Mouse (Mus musculus): ENCODE results near the gene Pnpla2. TPM values are rescaled to one million over a fixed set of nuclear protein-coding genes. Genes with fewer than 3 reads are reported as not detected.

Pnpla2 gene
- polyA plus RNA-seq, 1 experiment from 2014 or later, result 17.6 TPM

DNA sequence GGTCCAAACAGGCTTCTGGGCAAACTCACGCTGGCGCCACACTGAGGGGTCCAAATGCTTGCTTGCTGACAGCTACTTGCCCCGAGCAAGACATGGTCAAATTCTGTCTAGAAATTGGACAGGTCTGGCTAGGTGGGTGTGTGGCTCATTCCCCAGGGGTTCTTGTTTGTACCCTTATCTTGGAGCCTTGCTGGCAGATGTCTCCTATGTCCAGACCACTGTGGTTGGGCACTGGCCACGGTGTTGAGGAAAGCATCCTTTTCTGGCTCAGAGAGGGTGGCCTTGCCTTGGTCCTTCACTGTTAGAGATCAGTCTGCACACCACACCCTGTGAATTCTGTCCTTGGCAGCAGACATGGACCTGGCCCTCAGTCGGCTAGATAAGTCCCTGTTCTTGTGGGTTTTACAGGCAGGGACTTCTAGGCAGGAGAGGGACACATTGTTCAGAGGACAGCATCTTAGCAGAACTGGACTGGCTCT lies 23.3 kb downstream of the Pnpla2 start:
- no peak overlapping the region for H3K4me2 ChIP-seq (ENCODE audit: low read depth)

DNA sequence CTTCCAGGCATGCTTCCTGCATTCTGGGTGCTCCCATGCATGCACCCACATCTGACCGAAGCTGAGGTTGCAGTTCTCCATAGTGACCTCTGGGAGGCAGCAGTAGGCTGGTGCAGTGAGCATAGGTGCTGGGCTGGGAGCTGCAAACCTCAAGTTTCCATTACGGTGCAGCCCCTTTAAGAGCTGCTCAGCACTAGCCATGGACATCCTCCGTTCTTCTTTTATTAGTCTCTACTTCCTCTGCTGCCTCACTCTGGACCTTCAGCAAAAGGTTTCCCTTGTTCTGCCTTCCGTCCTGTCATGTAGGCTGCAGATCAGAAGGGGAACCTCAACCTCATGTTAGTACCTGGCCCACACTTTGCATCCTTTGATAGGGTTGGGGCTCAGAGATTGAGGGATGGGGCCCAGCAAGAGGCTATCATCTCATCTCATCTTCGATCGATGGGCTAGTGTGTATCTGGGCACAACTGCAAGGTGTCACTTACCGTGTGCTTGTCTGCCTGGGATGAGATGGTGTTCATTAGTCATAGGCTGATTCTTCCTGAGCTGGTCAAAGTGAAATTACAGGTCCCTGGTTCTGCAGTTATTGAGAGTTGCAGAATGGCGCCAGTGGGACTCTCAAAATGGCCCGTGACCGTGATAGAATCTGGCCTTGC lies 26.0 kb downstream of the Pnpla2 start:
- Histone ChIP-seq H3K4me3 (ENCODE audit: low read depth, low read length) (peak overlapping the region; percentile 57; the same call in 1 of the 2 replicates), H3K36me3 (ENCODE audit: control insufficient read depth, insufficient read depth, low read length) (no peaks in the 10 kb centered on the region), H3K9ac (ENCODE audit: low read length) (no peak overlapping the region), H3K27ac (ENCODE audit: low read depth, low read length) (no peak overlapping the region), H3K4me2 (ENCODE audit: low read depth) (peak overlapping the region; percentile 97), H3K4me1 (ENCODE audit: control insufficient read depth, insufficient read depth, low read length) (peaks cover 16% of the 10 kb centered on the region), H3K27me3 (ENCODE audit: control insufficient read depth, insufficient read depth, low read length) (peaks cover 14% of the 10 kb centered on the region), H3K9me3 (ENCODE audit: control insufficient read depth, low read length) (no peaks in the 10 kb centered on the region)
- 10% methylated on average over 10 of the region's 10 CpGs for WGBS
- peak; percentile 36; the same call in 1 of the 2 replicates for ATAC-seq (ENCODE audit: insufficient read depth, low FRiP score, low TSS enrichment)
- peak; percentile 72 for DNase-seq (ENCODE audit: low spot score)

More for the DNA sequence above, 23.3 kb downstream of the Pnpla2 start:
- H3K9me3 ChIP-seq (ENCODE audit: control insufficient read depth, low read length), result no peaks in the 10 kb centered on the region
- ATAC-seq (ENCODE audit: insufficient read depth, low FRiP score, low TSS enrichment) (no peak), DNase-seq (ENCODE audit: low spot score) (no peak)
- H3K27ac ChIP-seq (ENCODE audit: low read depth, low read length), result no peak overlapping the region
- H3K9ac ChIP-seq (ENCODE audit: low read length), result no peak overlapping the region
- peaks cover 15% of the 10 kb centered on the region for H3K27me3 ChIP-seq (ENCODE audit: control insufficient read depth, insufficient read depth, low read length)
- peaks cover 32% of the 10 kb centered on the region for H3K4me1 ChIP-seq (ENCODE audit: control insufficient read depth, insufficient read depth, low read length)
- WGBS, result 86% methylated on average over 5 of the region's 5 CpGs
- no peaks in the 10 kb centered on the region for H3K36me3 ChIP-seq (ENCODE audit: control insufficient read depth, insufficient read depth, low read length)
- no peak overlapping the region for H3K4me3 ChIP-seq (ENCODE audit: low read depth, low read length)

DNA sequence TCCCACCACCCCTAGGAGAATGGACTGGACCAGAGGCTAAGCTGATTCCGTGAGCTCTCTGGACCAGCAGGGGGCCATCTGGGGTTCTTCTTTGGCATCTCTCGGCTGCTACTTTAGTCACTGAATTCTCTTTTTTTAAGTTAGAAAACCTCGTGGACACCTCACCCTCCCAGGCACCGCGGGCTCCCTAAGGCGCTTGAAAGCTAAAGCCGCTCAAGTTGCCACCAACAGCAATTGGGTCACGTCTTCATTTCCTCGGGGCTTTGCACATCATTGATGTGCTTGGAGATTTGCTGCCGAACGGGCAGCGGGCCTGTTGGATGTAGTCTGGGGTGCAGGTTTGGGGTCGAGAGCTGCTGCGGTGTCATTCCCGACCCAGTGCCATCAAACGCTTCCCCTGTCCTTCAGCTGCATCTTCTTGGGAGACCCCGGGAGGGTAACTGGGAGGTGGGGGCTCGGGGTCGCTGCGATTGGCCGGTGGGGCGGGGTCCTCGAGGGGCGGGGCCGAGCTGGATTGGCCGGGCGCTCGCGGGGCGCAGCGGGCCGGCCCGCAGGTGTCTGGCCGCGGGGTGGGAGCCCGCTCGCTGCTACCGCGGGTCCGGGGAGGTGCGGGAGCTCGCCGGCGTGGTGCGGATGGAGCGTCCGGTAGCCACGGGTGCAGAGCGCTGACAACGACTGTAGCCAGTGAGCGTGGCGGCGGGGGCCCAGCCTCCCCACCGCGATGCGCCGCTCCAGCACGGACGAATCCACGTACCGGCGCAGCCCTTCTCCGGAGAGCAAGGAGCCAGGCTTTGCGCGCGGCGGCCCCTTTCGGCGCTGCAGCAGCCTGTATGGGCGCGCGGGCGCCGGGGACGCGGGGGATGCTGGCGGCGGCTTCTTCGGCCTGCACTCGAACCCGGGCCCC lies 26.8 kb downstream of the Pnpla2 start:
- ATAC-seq (ENCODE audit: insufficient read depth, low FRiP score, low TSS enrichment), result peak; percentile 56
- Histone ChIP-seq H3K4me2 (ENCODE audit: low read depth) (peak overlapping the region; percentile 97), H3K4me1 (ENCODE audit: control insufficient read depth, insufficient read depth, low read length) (peaks cover 13% of the 10 kb centered on the region), H3K27ac (ENCODE audit: low read depth, low read length) (no peak overlapping the region; the same call in 1 of the 2 replicates), H3K27me3 (ENCODE audit: control insufficient read depth, insufficient read depth, low read length) (peaks cover 11% of the 10 kb centered on the region), H3K9me3 (ENCODE audit: control insufficient read depth, low read length) (no peaks in the 10 kb centered on the region), H3K4me3 (ENCODE audit: low read depth, low read length) (peak overlapping the region; percentile 57), H3K9ac (ENCODE audit: low read length) (peak overlapping the region; percentile 60), H3K36me3 (ENCODE audit: control insufficient read depth, insufficient read depth, low read length) (no peaks in the 10 kb centered on the region)
- DNase-seq (ENCODE audit: low spot score), result peak; percentile 72
- 1% methylated on average over 68 of the region's 81 CpGs for WGBS

DNA sequence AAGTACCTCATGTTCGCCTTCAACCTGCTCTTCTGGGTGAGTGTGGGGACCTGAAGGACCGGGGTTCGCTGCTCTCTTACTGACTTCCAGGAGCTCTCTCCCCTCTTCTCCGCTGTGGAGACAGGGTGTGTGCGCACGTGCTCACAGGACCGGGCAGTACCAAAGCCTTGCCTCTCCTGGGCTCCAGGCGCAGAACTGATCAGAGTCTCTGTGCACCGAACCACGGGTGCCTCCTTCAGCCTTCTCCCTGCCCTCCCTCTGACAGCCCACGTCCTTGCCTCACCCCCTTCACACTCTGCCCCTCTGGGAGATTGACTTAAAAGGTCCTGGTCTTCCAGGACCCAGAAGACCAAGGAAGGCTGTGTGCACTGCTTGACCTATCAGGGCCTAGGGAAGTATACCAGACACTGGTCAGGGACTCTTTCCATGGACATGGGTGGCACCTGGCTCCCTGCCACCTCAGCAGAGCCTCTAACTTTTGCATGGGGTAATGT lies 27.6 kb downstream of the Pnpla2 start:
- ATAC-seq (ENCODE audit: insufficient read depth, low FRiP score, low TSS enrichment) (no peak), DNase-seq (ENCODE audit: low spot score) (no peak)
- Histone ChIP-seq H3K27me3 (ENCODE audit: control insufficient read depth, insufficient read depth, low read length) (peaks cover 6% of the 10 kb centered on the region), H3K9me3 (ENCODE audit: control insufficient read depth, low read length) (no peaks in the 10 kb centered on the region), H3K4me1 (ENCODE audit: control insufficient read depth, insufficient read depth, low read length) (peaks cover 13% of the 10 kb centered on the region), H3K27ac (ENCODE audit: low read depth, low read length) (no peak overlapping the region), H3K9ac (ENCODE audit: low read length) (peak overlapping the region; percentile 60), H3K4me3 (ENCODE audit: low read depth, low read length) (peak overlapping the region; percentile 57), H3K36me3 (ENCODE audit: control insufficient read depth, insufficient read depth, low read length) (no peaks in the 10 kb centered on the region), H3K4me2 (ENCODE audit: low read depth) (peak overlapping the region; percentile 97)
- WGBS, result 5% methylated on average over 11 of the region's 11 CpGs

DNA sequence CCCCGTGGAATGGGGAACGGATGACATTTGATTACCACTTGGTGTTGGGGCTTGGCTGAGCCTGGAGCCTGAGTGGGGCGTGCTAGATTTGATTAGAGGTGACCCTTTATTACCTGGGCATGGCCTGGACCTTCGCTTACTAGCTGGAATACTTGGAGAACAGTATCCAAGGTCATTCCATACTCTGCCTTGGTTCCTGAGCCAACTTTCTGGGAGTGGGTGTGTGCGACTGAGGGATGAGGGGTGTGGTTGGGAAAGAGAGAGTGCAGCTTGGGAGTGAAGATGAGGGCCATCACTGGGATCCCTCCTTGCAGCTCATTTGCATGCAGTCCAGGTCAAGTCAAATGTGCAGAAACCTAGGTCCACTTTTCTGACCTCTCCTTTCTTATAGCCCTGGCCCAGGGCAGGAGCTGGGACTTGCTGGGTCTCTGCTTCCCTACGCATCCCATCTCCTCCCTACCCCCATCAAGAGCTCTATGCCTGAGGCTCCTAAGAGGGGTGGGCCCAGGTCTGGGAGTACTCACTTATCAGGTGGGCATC lies 28.2 kb downstream of the Pnpla2 start:
- Histone ChIP-seq H3K27me3 (ENCODE audit: control insufficient read depth, insufficient read depth, low read length) (peaks cover 6% of the 10 kb centered on the region), H3K4me2 (ENCODE audit: low read depth) (no peak overlapping the region), H3K9me3 (ENCODE audit: control insufficient read depth, low read length) (no peaks in the 10 kb centered on the region), H3K4me1 (ENCODE audit: control insufficient read depth, insufficient read depth, low read length) (peaks cover 13% of the 10 kb centered on the region), H3K4me3 (ENCODE audit: low read depth, low read length) (no peak overlapping the region; the same call in 1 of the 2 replicates), H3K9ac (ENCODE audit: low read length) (no peak overlapping the region), H3K36me3 (ENCODE audit: control insufficient read depth, insufficient read depth, low read length) (no peaks in the 10 kb centered on the region), H3K27ac (ENCODE audit: low read depth, low read length) (no peak overlapping the region)
- no peak for ATAC-seq (ENCODE audit: insufficient read depth, low FRiP score, low TSS enrichment)
- 83% methylated on average over 6 of the region's 6 CpGs for WGBS
- DNase-seq (ENCODE audit: low spot score), result no peak

DNA sequence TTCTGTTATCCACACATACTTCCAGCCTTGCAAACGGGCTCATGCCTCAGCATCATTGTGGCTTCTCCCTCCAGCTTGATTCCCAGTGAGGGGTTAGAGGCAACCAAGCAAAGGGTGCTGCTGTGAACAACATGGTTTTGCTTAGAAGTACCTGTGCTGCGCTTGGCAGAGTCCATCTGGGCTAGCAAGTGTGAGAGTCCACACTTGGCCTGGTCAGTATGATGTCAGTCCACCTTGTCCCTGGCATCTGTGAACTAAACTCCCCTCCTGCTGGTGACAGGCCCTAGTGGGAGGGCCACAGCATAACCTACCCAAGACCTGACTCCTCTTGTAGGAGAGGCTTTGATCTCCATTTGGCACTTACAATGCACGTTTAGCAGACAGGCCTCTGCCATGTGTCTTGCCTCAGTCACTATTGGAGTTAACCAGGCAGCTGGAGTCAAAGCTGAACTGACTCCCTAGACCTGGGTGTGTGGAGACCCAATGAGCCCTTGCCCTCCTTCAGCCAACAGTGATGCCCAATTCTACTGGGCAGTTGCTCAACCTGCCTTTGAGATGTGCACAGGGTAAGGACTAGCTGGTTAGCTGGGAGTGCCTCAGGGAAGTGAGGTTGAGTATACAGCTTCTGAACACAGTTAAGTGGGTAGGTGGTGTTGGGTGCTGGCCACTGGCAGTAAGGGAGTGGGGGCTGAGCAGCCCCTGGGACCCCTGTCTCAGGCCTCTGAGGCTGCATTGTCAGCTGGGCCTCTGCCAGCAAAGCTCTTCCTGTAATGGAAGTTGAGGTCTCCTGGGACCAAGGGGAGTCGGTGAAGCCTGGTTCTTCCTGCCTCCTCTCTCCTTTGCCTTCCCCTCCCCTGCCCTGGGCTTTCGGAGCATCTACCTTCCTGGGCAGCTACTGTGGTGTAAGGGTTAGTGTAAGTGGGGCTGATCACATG lies 29.5 kb downstream of the Pnpla2 start:
- H3K9me3 ChIP-seq (ENCODE audit: control insufficient read depth, low read length), result no peaks in the 10 kb centered on the region
- no peak overlapping the region for H3K9ac ChIP-seq (ENCODE audit: low read length)
- H3K36me3 ChIP-seq (ENCODE audit: control insufficient read depth, insufficient read depth, low read length), result no peaks in the 10 kb centered on the region
- H3K27ac ChIP-seq (ENCODE audit: low read depth, low read length), result no peak overlapping the region
- no peak for ATAC-seq (ENCODE audit: insufficient read depth, low FRiP score, low TSS enrichment)
- peaks cover 13% of the 10 kb centered on the region for H3K4me1 ChIP-seq (ENCODE audit: control insufficient read depth, insufficient read depth, low read length)
- no peak overlapping the region for H3K4me3 ChIP-seq (ENCODE audit: low read depth, low read length)
- WGBS, result 68% methylated on average over 5 of the region's 5 CpGs
- no peak for DNase-seq (ENCODE audit: low spot score)
- peaks cover 6% of the 10 kb centered on the region for H3K27me3 ChIP-seq (ENCODE audit: control insufficient read depth, insufficient read depth, low read length)
- no peak overlapping the region for H3K4me2 ChIP-seq (ENCODE audit: low read depth)

DNA sequence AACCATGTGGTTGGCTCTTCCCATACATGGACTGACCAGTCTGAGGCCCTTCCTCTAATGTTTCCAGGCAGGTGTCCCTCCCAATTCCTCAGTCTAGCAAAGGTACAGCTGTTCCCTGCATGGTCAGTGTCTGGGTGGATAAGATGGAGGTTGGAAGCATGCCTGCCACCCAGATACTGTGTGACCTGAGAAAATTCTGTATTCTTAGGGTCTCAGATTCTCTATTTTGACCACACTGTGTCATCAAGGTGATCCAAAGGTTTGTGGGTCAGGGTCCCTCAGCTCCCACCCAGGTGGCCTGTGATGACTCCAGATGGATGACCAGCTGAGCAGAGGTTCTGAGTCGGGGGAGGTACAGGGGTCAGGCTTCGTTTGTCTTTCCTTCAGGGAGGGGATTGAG lies 30.2 kb downstream of the Pnpla2 start:
- no peak overlapping the region for H3K4me2 ChIP-seq (ENCODE audit: low read depth)
- no peak for DNase-seq (ENCODE audit: low spot score)
- H3K4me1 ChIP-seq (ENCODE audit: control insufficient read depth, insufficient read depth, low read length), result peaks cover 13% of the 10 kb centered on the region
- WGBS, result 84% methylated on average over 2 of the region's 2 CpGs
- H3K27ac ChIP-seq (ENCODE audit: low read depth, low read length), result no peak overlapping the region
- ATAC-seq (ENCODE audit: insufficient read depth, low FRiP score, low TSS enrichment), result no peak
- H3K9ac ChIP-seq (ENCODE audit: low read length), result no peak overlapping the region
- H3K9me3 ChIP-seq (ENCODE audit: control insufficient read depth, low read length), result no peaks in the 10 kb centered on the region
- H3K4me3 ChIP-seq (ENCODE audit: low read depth, low read length), result no peak overlapping the region
- peaks cover 6% of the 10 kb centered on the region for H3K27me3 ChIP-seq (ENCODE audit: control insufficient read depth, insufficient read depth, low read length)
- no peaks in the 10 kb centered on the region for H3K36me3 ChIP-seq (ENCODE audit: control insufficient read depth, insufficient read depth, low read length)

DNA sequence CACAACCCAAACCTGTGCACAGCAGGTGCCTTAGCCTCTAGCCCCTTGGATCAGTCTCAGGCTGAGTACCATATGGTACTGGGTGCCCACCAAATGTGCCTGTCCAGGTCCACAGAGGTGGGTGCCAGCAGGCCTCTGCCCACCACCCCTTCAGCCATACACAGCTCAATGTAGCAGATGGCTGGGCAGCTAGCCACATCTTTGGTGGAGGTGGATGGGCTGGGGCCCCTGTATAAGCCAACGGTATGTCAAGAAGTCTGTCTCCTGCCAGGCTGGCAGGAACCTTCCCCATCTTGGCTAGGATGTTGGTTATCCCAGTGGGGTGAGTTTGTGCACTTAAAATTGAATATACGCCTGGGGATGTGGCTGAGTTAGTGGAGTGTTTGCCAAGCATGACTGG lies 30.6 kb downstream of the Pnpla2 start:
- peaks cover 13% of the 10 kb centered on the region for H3K4me1 ChIP-seq (ENCODE audit: control insufficient read depth, insufficient read depth, low read length)
- H3K27me3 ChIP-seq (ENCODE audit: control insufficient read depth, insufficient read depth, low read length), result peaks cover 6% of the 10 kb centered on the region; the same call in 1 of the 2 replicates
- 91% methylated on average over 2 of the region's 2 CpGs for WGBS
- H3K27ac ChIP-seq (ENCODE audit: low read depth, low read length), result no peak overlapping the region
- no peak overlapping the region for H3K4me2 ChIP-seq (ENCODE audit: low read depth)
- H3K36me3 ChIP-seq (ENCODE audit: control insufficient read depth, insufficient read depth, low read length), result no peaks in the 10 kb centered on the region
- H3K9ac ChIP-seq (ENCODE audit: low read length), result no peak overlapping the region
- DNase-seq (ENCODE audit: low spot score), result no peak
- H3K4me3 ChIP-seq (ENCODE audit: low read depth, low read length), result no peak overlapping the region
- ATAC-seq (ENCODE audit: insufficient read depth, low FRiP score, low TSS enrichment), result no peak
- H3K9me3 ChIP-seq (ENCODE audit: control insufficient read depth, low read length), result no peaks in the 10 kb centered on the region
